Mouse (Mus musculus) lung, adult 2 months (tissue): ENCODE data around the gene Cenpb.

Experiments
- CTCF ChIP-seq: fragments of 200-500 bp; IDR thresholded peaks from 2 replicates; pipeline ENCODE4 v1.5.1; 2011; ENCODE audit warnings: mild to moderate bottlenecking, low read length, control low read depth; ENCODE audit not compliant: insufficient read depth
- POLR2A ChIP-seq: fragments of 200-500 bp; IDR thresholded peaks from 2 replicates; pipeline ENCODE4 v1.6.1; 2011; ENCODE audit warnings: low read depth, mild to moderate bottlenecking, control low read depth, low read length, borderline replicate concordance; ENCODE audit errors: extremely low read depth

DNA sequence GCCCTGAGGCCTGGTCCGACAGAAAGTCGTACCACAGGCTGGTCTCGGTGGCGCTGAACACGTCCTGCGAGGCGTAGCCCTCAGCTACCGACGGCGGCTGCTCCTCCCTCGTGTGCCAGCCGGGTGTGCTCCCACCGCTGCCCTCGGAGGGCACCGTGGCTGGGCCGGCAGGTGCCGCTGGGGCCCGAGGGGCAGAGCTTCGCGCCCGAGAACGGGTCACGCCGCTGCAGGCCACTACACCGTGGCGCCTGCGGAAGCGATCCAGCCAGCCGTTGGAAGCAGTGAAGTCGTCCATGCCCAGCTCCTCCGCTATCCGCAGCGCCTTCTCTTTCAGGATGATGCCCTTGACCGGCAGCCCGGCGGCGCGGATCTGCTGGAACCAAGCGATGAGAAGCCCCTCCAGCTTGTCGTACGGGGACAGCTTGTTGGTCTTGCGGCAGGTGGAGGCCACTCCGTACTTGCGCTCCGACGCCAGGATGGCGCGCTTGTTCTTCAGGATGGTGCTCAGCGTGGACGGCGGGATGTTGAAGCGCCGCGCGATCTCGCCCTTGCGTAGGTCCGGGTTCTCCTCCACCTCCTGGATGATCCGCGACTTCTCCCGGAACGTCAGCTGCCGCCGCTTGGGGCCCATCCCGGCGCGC, 501 bp downstream of the Cenpb start:
- TF ChIP-seq CTCF (no peak), POLR2A (peak; percentile 25; the same call in 1 of the 2 replicates)
